Mouse (Mus musculus): ENCODE data around the gene Ryr3.

Gene Ryr3

GRCm38 (mm10) chr2:112910579-112910978 lies 306.3 kb downstream of the Ryr3 start:
- no peak for DNase-seq (ENCODE audit: low spot score in 2 of 2)

DNA sequence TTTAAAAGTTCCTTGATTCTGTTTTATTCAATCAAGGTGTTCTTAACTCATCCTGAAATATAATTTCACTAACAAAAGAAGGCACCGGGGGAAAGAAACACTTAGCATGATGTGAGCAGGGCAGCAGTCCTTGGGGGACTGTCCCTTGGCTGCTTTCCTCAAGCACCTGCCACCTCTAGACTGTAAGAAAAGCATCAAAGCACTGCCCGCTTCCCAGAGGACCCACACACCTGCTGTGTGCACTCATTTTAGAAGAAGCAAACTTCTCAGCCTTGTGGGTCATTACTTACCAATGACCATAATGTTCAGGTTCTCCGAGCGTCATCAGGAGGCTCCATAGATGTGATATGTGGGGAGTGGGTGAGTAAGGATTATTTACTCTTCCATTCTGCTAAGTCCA lies 307.8 kb downstream of the Ryr3 start:
- no peak for DNase-seq (ENCODE audit: low spot score in 2 of 2)

GRCm38 (mm10) chr2:112900747-112901146 lies 316.1 kb downstream of the Ryr3 start:
- DNase-seq (ENCODE audit: low spot score in 2 of 2) = no peak

GRCm38 (mm10) chr2:112884456-112885114 lies 332.3 kb downstream of the Ryr3 start:
- no peak for DNase-seq (ENCODE audit: low spot score in 2 of 2)

DNA sequence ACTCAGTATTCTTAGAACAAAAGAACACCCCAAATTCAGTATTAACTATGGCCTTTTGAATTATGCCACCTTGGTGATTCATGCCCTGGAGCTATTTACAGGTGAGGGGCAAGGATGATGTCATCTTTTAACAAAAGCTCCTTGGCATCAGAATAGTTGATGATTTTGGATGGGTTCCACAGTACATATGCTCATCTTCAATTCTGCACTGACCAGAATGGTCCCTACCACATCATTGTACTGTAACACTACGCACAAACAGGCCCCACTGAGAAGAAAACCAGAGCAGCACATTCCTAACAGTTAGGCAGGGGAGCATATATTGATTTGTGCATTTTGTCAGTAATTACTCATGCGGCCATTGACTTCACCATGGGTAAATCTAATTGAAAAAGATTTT lies 335.1 kb downstream of the Ryr3 start:
- DNase-seq (ENCODE audit: low spot score in 2 of 2) = no peak

DNA sequence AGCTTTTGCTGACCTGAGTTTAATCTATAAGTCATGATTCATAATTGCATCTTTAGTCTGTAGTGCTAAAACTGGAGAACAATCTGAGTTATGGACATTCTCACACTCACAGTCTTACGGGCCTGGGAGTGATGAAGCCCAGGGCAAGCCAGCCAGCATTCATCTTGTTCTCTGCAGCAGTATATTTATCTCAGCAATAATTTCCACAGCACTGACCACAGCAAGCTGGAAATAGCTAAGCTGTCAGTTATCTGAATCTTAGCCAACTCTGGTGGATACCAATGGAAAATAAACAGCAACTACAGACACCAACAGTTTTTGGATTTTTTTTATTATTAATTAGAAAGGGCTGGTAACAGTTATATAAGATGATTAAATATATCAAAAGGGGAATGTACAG lies 335.5 kb downstream of the Ryr3 start:
- DNase-seq (ENCODE audit: low spot score in 2 of 2) = no peak

DNA sequence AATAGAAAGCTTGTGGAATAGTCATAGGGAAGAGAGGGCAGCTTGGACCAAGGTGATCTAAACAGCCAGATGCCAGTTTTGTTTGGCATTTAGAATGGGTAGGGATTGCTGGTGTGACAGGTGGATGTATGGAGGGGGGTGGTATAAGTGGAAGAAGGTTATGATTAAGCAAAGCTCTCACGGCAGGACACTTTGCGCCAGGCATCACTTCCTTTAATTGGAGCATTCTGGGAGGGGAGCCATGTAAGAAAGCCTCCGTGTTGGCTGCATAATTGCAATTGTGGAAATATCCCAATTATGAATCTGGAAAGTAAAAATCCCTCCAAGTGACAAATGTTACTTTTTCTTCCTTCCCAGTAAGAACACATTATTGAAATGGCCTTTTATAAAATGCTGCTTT lies 339.5 kb downstream of the Ryr3 start:
- DNase-seq (ENCODE audit: low spot score in 2 of 2) = peak in 1 of 2 experiments; percentile 27

DNA sequence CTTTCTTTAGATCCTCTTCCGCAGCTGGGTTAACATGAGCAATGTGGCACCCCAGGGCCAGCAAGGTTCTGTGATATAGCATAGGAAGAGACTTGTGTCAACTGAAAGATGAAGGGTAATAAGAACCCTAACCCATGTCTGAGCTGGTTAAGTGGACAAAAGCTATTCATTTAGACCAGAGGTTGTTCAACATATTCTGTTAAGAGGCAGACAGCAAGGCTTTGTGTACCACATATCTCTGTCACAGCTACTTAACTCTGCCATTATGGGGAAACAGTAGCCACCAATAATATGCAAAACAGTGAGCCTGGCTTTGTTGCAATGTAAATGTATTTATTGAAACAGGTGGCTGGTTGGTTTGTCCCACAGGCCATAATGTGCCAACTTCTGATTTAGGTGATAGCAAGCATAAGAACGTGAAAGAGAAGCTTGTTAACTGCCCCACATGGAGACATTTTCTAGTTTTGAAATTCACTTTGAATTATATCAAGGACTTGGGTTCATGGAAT lies 350.8 kb downstream of the Ryr3 start:
- DNase-seq (ENCODE audit: low spot score in 2 of 2) = no peak

DNA sequence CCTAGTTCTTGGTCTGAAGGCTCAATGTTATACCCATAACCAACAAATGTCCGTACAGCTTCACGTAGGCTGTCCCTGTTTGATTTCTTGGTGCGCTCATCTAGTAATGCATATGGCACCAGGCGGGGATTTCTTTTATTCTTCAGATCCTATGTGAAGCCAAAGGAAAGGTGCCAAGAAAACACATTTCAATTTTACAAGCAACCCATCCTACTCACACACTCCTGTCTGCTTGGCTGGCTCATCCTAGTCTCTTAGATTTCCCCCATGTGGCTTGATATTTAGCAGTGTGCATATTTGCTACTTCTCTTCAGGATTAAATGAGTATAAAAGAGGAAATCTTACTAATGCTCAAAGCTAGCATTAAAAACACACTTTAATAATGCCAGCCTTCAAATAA lies 355.1 kb downstream of the Ryr3 start:
- DNase-seq (ENCODE audit: low spot score in 2 of 2) = peak in 1 of 2 experiments; percentile 30

DNA sequence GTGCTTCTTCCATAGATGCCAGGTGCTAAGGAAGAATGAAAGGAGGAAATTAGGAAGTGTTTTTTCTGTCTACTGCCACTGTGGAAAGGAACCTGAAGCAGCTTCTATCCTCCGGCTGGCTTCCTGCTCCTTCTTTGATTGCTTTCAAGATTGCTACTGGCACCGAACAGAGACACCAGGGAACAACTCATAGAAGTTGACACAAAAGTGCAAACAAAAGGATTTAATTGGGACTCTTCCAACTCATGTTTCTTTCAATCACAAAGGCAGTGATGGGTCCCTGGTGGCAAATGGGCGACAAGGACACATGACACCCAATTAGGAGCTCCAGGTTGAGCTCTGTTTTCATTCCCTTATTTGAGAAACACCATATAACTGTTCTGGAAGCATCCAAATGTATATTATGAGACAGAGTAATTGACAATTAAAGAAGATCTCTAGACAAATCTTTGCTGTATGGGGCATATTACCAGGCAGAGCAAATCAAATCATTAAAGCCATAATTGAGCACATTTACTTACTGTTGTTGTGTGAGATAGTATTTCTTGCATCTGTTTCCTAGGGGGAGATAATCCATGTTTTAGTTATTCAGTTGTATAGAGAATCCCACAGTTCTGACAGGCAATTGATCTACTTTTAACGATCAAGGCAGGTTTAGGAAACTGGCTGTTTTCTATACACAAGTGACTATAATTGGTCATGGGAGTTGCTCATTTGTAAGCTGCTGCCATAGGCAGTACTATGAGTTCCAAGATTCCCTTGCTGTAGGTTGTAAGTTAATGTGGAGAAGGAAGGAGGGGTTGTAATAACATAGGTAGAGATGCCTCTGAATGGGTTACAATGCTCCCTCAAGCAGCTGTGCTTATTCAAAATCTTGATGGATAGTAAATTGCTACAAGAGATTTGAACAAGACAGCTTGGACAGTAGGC lies 371.0 kb downstream of the Ryr3 start:
- DNase-seq (ENCODE audit: low spot score in 2 of 2) = no peak

DNA sequence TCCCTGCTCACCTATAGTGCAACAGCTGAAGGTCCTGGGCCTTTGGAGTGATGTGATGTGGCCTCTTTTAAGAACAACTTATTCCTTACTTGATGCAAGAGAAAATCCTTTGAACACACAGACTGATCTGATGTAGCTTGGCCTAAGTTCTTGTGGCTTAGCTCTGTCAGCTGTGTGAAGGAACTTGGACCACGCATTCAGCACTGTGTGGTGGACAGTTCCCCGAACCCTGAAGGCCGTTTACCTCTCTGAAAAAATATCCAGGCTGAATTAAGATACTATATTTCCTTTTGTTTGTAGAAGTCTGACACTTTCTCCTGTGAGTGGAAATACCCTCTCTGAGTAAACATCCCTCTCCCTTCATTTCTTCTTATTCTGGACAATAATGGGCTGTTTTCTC lies 374.0 kb downstream of the Ryr3 start:
- no peak for DNase-seq (ENCODE audit: low spot score in 2 of 2)

DNA sequence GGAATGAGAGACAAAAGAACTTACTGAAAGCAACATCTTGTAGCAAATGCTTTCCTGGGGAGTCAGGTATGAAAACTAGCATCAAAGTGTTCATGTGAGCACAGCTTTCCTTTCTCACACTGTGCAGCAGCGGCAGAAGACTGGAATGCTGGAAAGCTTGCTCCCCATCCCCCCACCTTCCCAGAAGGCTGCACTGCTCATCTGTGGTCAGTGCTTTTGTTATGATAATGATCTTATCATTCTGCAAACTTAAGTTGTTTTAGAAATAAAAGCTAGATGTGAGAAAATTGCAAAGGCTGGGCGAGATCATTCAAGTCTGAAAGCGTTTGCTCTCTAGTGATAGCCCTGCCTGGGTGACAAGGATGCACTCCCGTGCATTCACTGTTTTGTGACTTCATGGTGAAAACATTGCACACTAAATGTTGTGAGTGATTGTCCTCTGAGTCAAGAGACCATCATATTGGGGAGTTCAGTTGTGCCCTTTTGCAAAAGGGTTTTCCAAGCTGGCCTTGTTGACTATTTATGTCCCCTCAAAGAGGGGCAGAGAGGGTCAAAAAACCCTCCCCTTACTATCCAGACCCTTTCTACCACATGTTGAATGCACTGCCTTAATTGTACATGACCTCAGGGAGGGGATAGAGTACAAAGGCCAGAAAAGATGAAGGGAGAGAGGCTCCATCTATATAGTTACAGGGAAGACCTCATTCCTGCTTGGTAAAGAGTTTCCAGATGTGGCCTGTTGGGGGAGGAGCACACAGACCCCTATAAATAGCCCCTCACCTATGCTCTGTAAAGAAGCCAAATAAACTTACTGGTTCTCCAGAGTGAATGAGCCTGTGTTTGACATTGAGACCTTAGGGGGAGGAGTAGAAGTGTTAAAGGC lies 385.2 kb downstream of the Ryr3 start:
- no peak for DNase-seq (ENCODE audit: low spot score in 2 of 2)

DNA sequence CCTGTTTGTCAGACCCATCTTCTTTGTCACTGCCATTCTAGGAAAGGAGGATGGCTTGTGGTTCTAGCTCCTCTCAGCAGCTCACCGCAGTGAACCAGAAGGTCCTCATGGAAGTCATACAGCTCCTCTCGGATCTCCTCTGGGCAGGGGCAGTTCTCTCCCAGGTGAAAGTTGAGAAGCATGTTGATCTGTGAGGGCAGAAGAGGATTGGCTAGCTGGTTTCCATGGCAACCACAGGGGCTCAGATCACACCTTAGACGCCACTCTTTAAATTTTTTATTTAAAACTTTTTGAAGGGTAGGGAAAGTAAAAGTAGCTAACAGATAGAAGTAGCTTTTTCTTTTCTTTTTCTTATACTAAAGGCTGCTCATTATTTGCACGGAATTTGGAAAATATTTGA lies 390.3 kb downstream of the Ryr3 start:
- no peak for DNase-seq (ENCODE audit: low spot score in 2 of 2)

DNA sequence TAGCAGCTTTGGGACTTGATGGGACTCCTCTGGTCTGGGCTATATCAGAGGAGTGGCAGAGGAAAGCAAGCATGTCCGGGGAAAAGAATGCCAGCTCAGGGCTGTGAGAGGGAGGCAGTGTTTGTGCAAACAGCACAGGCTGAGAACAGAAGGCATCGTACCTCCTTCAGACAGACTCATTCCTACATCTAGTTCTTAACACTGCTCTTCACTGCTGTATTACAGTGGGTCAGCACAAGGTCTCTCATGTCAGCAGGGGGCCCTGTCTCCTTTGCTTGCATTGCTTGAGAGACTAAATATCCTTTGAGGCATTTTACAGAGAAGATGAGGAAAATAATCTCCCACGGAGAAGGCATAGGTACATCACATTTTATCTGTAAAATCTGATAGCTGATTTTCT lies 394.2 kb downstream of the Ryr3 start:
- peak in 1 of 2 experiments; percentile 39 for DNase-seq (ENCODE audit: low spot score in 2 of 2)

DNA sequence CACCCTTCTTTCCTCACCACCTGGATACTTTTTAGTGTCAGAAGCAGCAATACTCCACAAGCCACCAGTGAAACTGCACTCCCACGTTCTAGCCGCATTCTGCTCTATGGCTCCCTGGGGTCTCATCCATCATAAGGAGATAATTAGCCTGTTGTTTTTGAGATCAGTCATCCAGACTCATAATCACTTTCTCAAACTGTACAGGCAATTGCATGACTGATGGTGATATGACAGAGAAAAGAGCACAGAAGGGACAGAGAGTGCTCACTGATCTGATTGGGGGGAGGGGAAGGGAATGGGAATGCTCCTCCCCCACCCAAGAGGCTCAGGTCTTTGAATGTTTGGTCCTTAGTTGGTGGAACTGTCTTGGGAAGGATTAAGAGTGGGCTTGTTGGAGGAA lies 397.8 kb downstream of the Ryr3 start:
- no peak for DNase-seq (ENCODE audit: low spot score in 2 of 2)

DNA sequence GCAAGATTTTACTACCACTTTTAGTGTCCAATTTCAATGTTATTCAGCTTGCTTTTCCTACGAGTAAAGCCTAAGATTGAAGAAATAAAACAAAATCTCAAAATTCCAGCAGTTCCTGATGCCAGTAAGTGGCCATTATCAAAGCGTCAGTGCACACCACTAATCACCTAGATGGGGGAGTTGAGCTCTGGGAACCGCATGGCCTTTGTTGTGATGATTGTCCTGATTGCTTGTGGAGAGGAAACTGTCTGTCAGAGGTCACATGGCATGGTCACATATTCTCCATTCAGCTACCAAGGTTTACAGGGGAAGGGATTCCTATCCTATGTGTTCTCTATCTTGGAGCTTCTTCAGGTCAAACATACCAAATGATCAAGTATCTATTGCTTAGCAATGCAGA lies 399.9 kb downstream of the Ryr3 start:
- DNase-seq (ENCODE audit: low spot score in 2 of 2) = no peak

DNA sequence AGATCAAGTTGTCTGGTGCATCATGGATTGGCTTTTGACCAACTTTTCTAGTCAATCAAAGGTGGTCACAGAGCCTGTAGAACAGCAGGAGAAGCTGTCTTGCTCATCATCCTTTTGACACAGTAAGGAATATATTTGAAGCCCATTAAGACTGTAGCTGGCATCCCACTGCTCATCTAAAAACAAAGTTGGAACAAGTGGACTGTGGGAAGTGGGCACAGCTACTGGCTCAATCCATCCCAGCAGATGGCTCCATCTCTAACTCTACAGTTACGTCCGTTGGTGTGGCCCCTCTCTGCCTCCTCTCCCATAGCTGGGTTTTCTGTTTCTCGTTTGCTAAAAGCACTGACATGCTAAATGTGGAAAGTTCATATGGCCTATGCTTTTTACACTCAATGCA lies 400.9 kb downstream of the Ryr3 start:
- peak in 1 of 2 experiments; percentile 52 for DNase-seq (ENCODE audit: low spot score in 2 of 2)

GRCm38 (mm10) chr2:112812637-112813402 lies 404.1 kb downstream of the Ryr3 start:
- no peak for DNase-seq (ENCODE audit: low spot score in 2 of 2)

DNA sequence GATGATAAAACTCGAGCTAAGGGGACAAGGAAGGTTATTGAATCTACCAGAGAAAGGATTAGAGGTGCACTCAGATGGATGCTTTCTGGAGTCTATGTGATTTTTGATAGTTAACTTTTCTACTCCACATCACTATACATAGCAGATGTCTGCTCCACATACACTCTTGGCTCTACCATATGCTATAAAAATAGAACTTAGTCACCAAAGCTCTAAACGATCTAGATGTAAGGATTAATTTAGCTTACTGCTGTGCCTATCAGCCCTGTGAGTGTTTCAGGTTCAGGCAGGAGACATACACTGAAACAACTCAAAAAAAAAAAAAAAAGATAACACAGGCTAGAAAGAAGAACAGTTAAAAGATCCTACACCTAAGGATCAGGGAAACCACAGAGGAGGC lies 410.9 kb downstream of the Ryr3 start:
- no peak for DNase-seq (ENCODE audit: low spot score in 2 of 2)

- DNase-seq (ENCODE audit: low spot score in 2 of 2) = peak; percentile 61 to 78
These were observed 416.9 kb downstream of the Ryr3 start for GRCm38 (mm10) chr2:112799995-112800353.

GRCm38 (mm10) chr2:112799351-112799994 lies 417.4 kb downstream of the Ryr3 start:
- no peak for DNase-seq (ENCODE audit: low spot score in 2 of 2)
